Mouse (Mus musculus) myocyte (in vitro differentiated cells): ENCODE data around the gene Gdf7. TPM values are rescaled to one million over a fixed set of nuclear protein-coding genes. Genes with fewer than 3 reads are reported as not detected.

Experiments used
- H3K27me3 ChIP-seq: one replicate; pipeline ENCODE4 v1.6.1; 2011; ENCODE audit not compliant: control insufficient read depth, insufficient read depth, insufficient read length
- H3K36me3 ChIP-seq: one replicate; pipeline ENCODE4 v1.6.1; 2011; ENCODE audit not compliant: control insufficient read depth, insufficient read depth
- H3K4me2 ChIP-seq: one replicate; pipeline ENCODE4 v1.6.1; 2011; ENCODE audit warnings: low read depth, control low read depth
- H3K4me3 ChIP-seq: one replicate; pipeline ENCODE4 v1.5.1; 2011; ENCODE audit warnings: mild to moderate bottlenecking, control low read depth, moderate library complexity
- H3K79me2 ChIP-seq: one replicate; pipeline ENCODE4 v1.6.1; 2011; ENCODE audit not compliant: control insufficient read depth, insufficient read depth
- H3ac ChIP-seq: one replicate; pipeline ENCODE4 v1.6.1; 2011; ENCODE audit not compliant: control insufficient read depth, insufficient read length
- CEBPB ChIP-seq: IDR thresholded peaks from 2 replicates; pipeline ENCODE4 v1.6.1; 2011; ENCODE audit warnings: mild to moderate bottlenecking, moderate library complexity; ENCODE audit not compliant: poor library complexity, insufficient read depth, severe bottlenecking
- E2F4 ChIP-seq: IDR thresholded peaks from one replicate; pipeline ENCODE4 v1.6.1; 2011; ENCODE audit warnings: mild to moderate bottlenecking, control low read depth, moderate library complexity; ENCODE audit not compliant: insufficient read depth
- MAX ChIP-seq: IDR thresholded peaks from one replicate; pipeline ENCODE4 v1.6.1; 2011; ENCODE audit warnings: low read depth, mild to moderate bottlenecking, control low read depth
- MYOD1 ChIP-seq, 3 experiments: IDR thresholded peaks; one replicate each; pipeline ENCODE4 v1.6.1; 2011; ENCODE audit warnings: control low read depth in 2 of 3, low read depth in 2 of 3, mild to moderate bottlenecking in 2 of 3, moderate library complexity in 1 of 3; ENCODE audit not compliant: insufficient read length in 2 of 3, control insufficient read depth in 1 of 3
- MYOG ChIP-seq, 3 experiments: IDR thresholded peaks; one replicate each; pipeline ENCODE4 v1.6.1; 2011; ENCODE audit warnings: control low read depth in 2 of 3, low read depth in 2 of 3, mild to moderate bottlenecking in 2 of 3; ENCODE audit not compliant: insufficient read length in 2 of 3, control insufficient read depth in 1 of 3, insufficient read depth in 1 of 3
- POLR2A ChIP-seq: IDR thresholded peaks from one replicate; pipeline ENCODE4 v1.6.1; 2011; ENCODE audit warnings: low read depth, mild to moderate bottlenecking, control low read depth, moderate library complexity; ENCODE audit not compliant: insufficient read length
- POLR2AphosphoS2 ChIP-seq: IDR thresholded peaks from one replicate; pipeline ENCODE4 v1.6.1; 2011; ENCODE audit warnings: low read depth, control low read depth; ENCODE audit not compliant: insufficient read length
- REST ChIP-seq: IDR thresholded peaks from one replicate; pipeline ENCODE4 v1.6.1; 2011; ENCODE audit warnings: mild to moderate bottlenecking, control low read depth, moderate library complexity; ENCODE audit not compliant: insufficient read depth, insufficient read length
- SRF ChIP-seq: IDR thresholded peaks from one replicate; pipeline ENCODE4 v1.6.1; 2011; ENCODE audit warnings: low read depth; ENCODE audit not compliant: control insufficient read depth, insufficient read length
- TCF12 ChIP-seq: IDR thresholded peaks from one replicate; pipeline ENCODE4 v1.6.1; 2011; ENCODE audit warnings: mild to moderate bottlenecking, control low read depth; ENCODE audit not compliant: poor library complexity, insufficient read depth, severe bottlenecking
- TCF3 ChIP-seq: IDR thresholded peaks from one replicate; pipeline ENCODE4 v1.6.1; 2011; ENCODE audit warnings: low read depth, control low read depth; ENCODE audit not compliant: insufficient read length
- USF1 ChIP-seq: IDR thresholded peaks from one replicate; pipeline ENCODE4 v1.6.1; 2011; ENCODE audit warnings: low read depth, mild to moderate bottlenecking, control low read depth, moderate library complexity
- polyA plus RNA-seq: library from polyadenylated mRNA; unstranded; fragments of >200 nt; fragmentation: generic; extraction: Trizol; gene quantifications from one replicate; pipeline ENCODE4 v1.2.1, GENCODE M21; 2012; ENCODE audit warnings: missing spikeins

Gene Gdf7
- polyA plus RNA-seq, 1 experiment: 0.07 TPM

- H3K4me3 ChIP-seq: no peak overlapping the region
- peaks cover 13% of the 10 kb centered on the region for H3K36me3 ChIP-seq
- TF ChIP-seq REST (no peak), POLR2A (no peak), SRF (no peak), TCF3 (no peak), TCF12 (no peak), CEBPB (no peak), MYOG (IDR thresholded peaks at IDR 0.05; ENCODE audit: control insufficient read depth in 1 of 3, insufficient read depth in 1 of 3, insufficient read length in 2 of 3, low read depth in 2 of 3) (no peak), POLR2AphosphoS2 (no peak), USF1 (no peak), E2F4 (no peak), MAX (no peak), MYOD1 (IDR thresholded peaks at IDR 0.05; ENCODE audit: control insufficient read depth in 1 of 3, insufficient read length in 2 of 3, low read depth in 2 of 3) (no peak)
- H3K4me2 ChIP-seq: no peak overlapping the region
- H3K27me3 ChIP-seq: no peaks in the 10 kb centered on the region
- no peak overlapping the region for H3ac ChIP-seq
- H3K79me2 ChIP-seq: no peaks in the 10 kb centered on the region
Measured at GRCm38 (mm10) chr12:8325943-8326522, 24.3 kb upstream of the Gdf7 start.

GRCm38 (mm10) chr12:8325245-8325942 is 23.6 kb upstream of the Gdf7 start:
- Histone ChIP-seq H3K27me3 (no peaks in the 10 kb centered on the region), H3K79me2 (no peaks in the 10 kb centered on the region), H3ac (no peak overlapping the region), H3K4me2 (no peak overlapping the region), H3K4me3 (no peak overlapping the region), H3K36me3 (peaks cover 13% of the 10 kb centered on the region)
- TF ChIP-seq REST (no peak), E2F4 (no peak), MAX (no peak), TCF3 (no peak), USF1 (no peak), POLR2AphosphoS2 (no peak), CEBPB (no peak), SRF (no peak), MYOD1 (IDR thresholded peaks at IDR 0.05; ENCODE audit: control insufficient read depth in 1 of 3, insufficient read length in 2 of 3, low read depth in 2 of 3) (no peak), POLR2A (no peak), TCF12 (no peak), MYOG (IDR thresholded peaks at IDR 0.05; ENCODE audit: control insufficient read depth in 1 of 3, insufficient read depth in 1 of 3, insufficient read length in 2 of 3, low read depth in 2 of 3) (no peak)

DNA sequence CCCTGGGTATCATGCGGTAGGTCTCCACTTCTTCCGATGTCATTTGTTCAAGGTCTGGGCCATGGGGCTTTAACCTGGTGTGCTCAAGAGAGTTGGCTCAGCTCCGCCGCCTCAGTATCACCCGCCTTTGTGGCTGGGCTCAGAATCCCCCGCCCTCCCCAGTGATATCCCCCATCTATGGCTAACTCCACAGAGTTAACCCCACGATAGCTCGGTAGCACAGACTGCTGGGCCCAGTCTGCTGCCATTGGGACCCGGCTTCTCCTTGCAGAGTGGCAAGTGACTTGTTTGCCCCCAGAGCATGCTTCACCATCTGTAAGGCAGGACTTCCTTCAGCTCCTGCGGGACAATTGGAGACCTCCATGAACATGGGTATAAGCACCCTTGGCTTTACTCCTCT is 22.3 kb upstream of the Gdf7 start:
- peaks cover 13% of the 10 kb centered on the region for H3K36me3 ChIP-seq
- no peak overlapping the region for H3ac ChIP-seq
- no peaks in the 10 kb centered on the region for H3K27me3 ChIP-seq
- TF ChIP-seq MYOG (IDR thresholded peaks at IDR 0.05; ENCODE audit: control insufficient read depth in 1 of 3, insufficient read depth in 1 of 3, insufficient read length in 2 of 3, low read depth in 2 of 3) (no peak), POLR2AphosphoS2 (no peak), E2F4 (no peak), CEBPB (no peak), TCF3 (no peak), USF1 (no peak), SRF (no peak), MYOD1 (IDR thresholded peaks at IDR 0.05; ENCODE audit: control insufficient read depth in 1 of 3, insufficient read length in 2 of 3, low read depth in 2 of 3) (no peak), TCF12 (no peak), REST (no peak), POLR2A (no peak), MAX (no peak)
- no peaks in the 10 kb centered on the region for H3K79me2 ChIP-seq
- H3K4me3 ChIP-seq: no peak overlapping the region
- H3K4me2 ChIP-seq: no peak overlapping the region

GRCm38 (mm10) chr12:8321506-8321905 is 19.8 kb upstream of the Gdf7 start:
- Histone ChIP-seq H3K36me3 (peaks cover 29% of the 10 kb centered on the region), H3K4me3 (no peak overlapping the region), H3ac (no peak overlapping the region), H3K27me3 (no peaks in the 10 kb centered on the region), H3K4me2 (no peak overlapping the region), H3K79me2 (no peaks in the 10 kb centered on the region)
- TF ChIP-seq TCF3 (no peak), TCF12 (no peak), MYOD1 (IDR thresholded peaks at IDR 0.05; ENCODE audit: control insufficient read depth in 1 of 3, insufficient read length in 2 of 3, low read depth in 2 of 3) (no peak), MAX (no peak), CEBPB (no peak), REST (no peak), POLR2AphosphoS2 (no peak), MYOG (IDR thresholded peaks at IDR 0.05; ENCODE audit: control insufficient read depth in 1 of 3, insufficient read depth in 1 of 3, insufficient read length in 2 of 3, low read depth in 2 of 3) (no peak), USF1 (no peak)
